Mouse (Mus musculus): ENCODE data around the gene Coil.
A peak's percentile ranks its signal among the peaks of the same experiment; 100 is the strongest.

DNA sequence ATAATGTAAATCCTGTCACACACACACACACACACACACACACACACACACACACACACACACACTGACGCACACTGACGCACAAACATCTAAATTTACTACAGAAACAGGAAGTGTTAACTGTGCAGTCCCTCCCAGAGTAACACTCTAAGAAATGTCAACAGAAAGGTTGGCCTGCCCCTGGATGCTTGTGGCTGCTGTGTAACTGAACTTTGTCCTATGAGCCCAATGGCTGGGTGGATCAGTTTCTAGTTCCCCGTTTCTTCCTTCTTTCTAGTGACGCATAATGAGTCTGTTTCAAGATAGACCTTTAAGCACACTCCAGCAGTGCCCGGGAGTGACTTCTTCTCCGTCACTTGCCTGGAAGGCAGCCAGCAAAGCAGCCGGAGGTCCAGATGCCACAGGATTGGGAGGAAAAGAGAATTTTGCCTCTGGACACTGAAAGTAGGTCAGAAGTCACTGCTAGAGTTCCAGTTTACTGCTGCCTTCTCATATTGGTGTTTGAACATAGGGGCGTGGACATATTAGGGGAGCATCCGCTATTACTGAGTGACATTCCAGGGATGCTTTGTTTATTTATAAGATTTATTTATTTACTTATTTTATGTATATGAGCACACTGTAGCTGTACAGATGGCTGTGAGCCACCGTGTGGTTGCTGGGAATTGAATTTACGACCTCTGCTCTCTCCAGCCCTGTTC is 54.3 kb downstream of the Coil start:
- TF ChIP-seq CTCF (IDR thresholded peaks at IDR 0.05; ENCODE audit: low read depth) (no peak), EP300 (IDR thresholded peaks at IDR 0.05; ENCODE audit: low read depth) (peak; percentile 88)
